Mouse (Mus musculus) skeletal muscle tissue, adult 2 months (tissue): Measurements from ENCODE around the gene Cnnm3.
A peak's percentile ranks its signal among the peaks of the same experiment; 100 is the strongest.

Experiments
- DNase-seq: peaks from one replicate; pipeline ENCODE4 v3.0.0-alpha.2; 2012; ENCODE audit warnings: low read depth, low spot score

Cnnm3 gene

GRCm38 (mm10) chr1:36511289-36512021, at the start of gene Cnnm3:
Cnnm3 (plus strand) TSS chr1:36511867.
- DNase-seq, result peak; percentile 96

GRCm38 (mm10) chr1:36465641-36466160, 46.0 kb upstream of the Cnnm3 start:
- DNase-seq, result no peak

GRCm38 (mm10) chr1:36467446-36467845, 44.2 kb upstream of the Cnnm3 start:
- DNase-seq, result no peak

GRCm38 (mm10) chr1:36469811-36470444, 41.7 kb upstream of the Cnnm3 start:
- peak; percentile 75 for DNase-seq

- peak; percentile 84 for DNase-seq
Measured at GRCm38 (mm10) chr1:36471181-36472105, 40.2 kb upstream of the Cnnm3 start, which contains the start of gene Cnnm4. Cnnm4 (plus strand) TSS chr1:36471620.

GRCm38 (mm10) chr1:36472106-36472440, 39.6 kb upstream of the Cnnm3 start:
- no peak for DNase-seq

GRCm38 (mm10) chr1:36473211-36473780, 38.4 kb upstream of the Cnnm3 start:
- no peak for DNase-seq

GRCm38 (mm10) chr1:36474646-36475045, 37.0 kb upstream of the Cnnm3 start:
- no peak for DNase-seq

- DNase-seq, result no peak
Measured at GRCm38 (mm10) chr1:36475480-36476110, 36.1 kb upstream of the Cnnm3 start.

GRCm38 (mm10) chr1:36476426-36476825, 35.2 kb upstream of the Cnnm3 start:
- no peak for DNase-seq

GRCm38 (mm10) chr1:36478343-36478795, 33.3 kb upstream of the Cnnm3 start:
- no peak for DNase-seq

GRCm38 (mm10) chr1:36479903-36480899, 31.5 kb upstream of the Cnnm3 start:
- no peak for DNase-seq

- DNase-seq, result no peak
Measured at GRCm38 (mm10) chr1:36483825-36484224, 27.8 kb upstream of the Cnnm3 start.

GRCm38 (mm10) chr1:36485080-36485479, 26.6 kb upstream of the Cnnm3 start:
- DNase-seq, result no peak

- no peak for DNase-seq
Measured at GRCm38 (mm10) chr1:36487111-36487510, 24.6 kb upstream of the Cnnm3 start.

- DNase-seq, result no peak
Measured at GRCm38 (mm10) chr1:36489661-36490060, 22.0 kb upstream of the Cnnm3 start.

GRCm38 (mm10) chr1:36492416-36493139, 19.1 kb upstream of the Cnnm3 start:
- DNase-seq, result peak; percentile 83

GRCm38 (mm10) chr1:36493299-36493698, 18.4 kb upstream of the Cnnm3 start:
- DNase-seq, result no peak

- peak; percentile 60 for DNase-seq
Measured at GRCm38 (mm10) chr1:36496719-36497118, 14.9 kb upstream of the Cnnm3 start.
